Mouse (Mus musculus): Measurements from ENCODE around the gene Trpc6. TPM values are rescaled to one million over a fixed set of nuclear protein-coding genes. Genes with fewer than 3 reads are reported as not detected.

Trpc6 gene
- polyA plus RNA-seq, 1 experiment from 2014 or later = 1.1 TPM

GRCm38 (mm10) chr9:8719017-8719416 is 175.1 kb downstream of the Trpc6 start:
- Histone ChIP-seq H3K27me3 (ENCODE audit: control insufficient read depth, insufficient read depth, low read length) (no peaks in the 10 kb centered on the region), H3K36me3 (ENCODE audit: control insufficient read depth, insufficient read depth, low read length) (no peaks in the 10 kb centered on the region), H3K4me3 (ENCODE audit: low read length) (no peak overlapping the region), H3K9ac (ENCODE audit: low read depth, low read length) (no peak overlapping the region), H3K4me2 (replicated peaks; ENCODE audit: low read depth, low read length) (no peak overlapping the region), H3K27ac (ENCODE audit: low read depth, low read length) (no peak overlapping the region), H3K9me3 (ENCODE audit: control insufficient read depth, low read length) (no peaks in the 10 kb centered on the region), H3K4me1 (ENCODE audit: control insufficient read depth, insufficient read depth, low read length) (no peaks in the 10 kb centered on the region)
- 89% methylated on average over 1 of the region's 1 CpGs for WGBS
- no peak for ATAC-seq (ENCODE audit: low FRiP score, low TSS enrichment)

DNA sequence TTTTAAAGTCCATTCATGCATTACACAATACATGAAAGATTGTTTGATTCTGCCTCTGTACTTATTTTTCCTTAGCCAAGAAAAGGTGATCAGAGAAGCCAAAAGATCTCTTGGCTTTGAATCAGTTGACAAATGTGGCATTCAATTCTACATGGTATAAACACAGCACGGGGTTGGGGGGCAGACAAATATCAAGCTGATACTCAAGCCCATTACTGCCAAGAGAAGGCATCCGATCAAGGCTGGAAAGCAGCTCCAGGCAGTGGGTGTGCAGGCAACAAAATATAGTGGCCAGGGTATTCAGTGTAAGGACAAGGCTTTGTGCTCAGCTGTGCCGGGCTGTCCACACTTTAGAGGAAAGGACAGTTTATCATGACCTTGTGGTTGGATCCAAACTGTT is 185.1 kb downstream of the Trpc6 start:
- H3K4me2 ChIP-seq (replicated peaks; ENCODE audit: low read depth, low read length) = no peak overlapping the region
- H3K9me3 ChIP-seq (ENCODE audit: control insufficient read depth, low read length) = no peaks in the 10 kb centered on the region
- no peaks in the 10 kb centered on the region for H3K4me1 ChIP-seq (ENCODE audit: control insufficient read depth, insufficient read depth, low read length)
- ATAC-seq (ENCODE audit: low FRiP score, low TSS enrichment) = no peak
- H3K36me3 ChIP-seq (ENCODE audit: control insufficient read depth, insufficient read depth, low read length) = no peaks in the 10 kb centered on the region
- no peak overlapping the region for H3K27ac ChIP-seq (ENCODE audit: low read depth, low read length)
- H3K27me3 ChIP-seq (ENCODE audit: control insufficient read depth, insufficient read depth, low read length) = no peaks in the 10 kb centered on the region
- WGBS = 89% methylated on average over 3 of the region's 3 CpGs
- no peak overlapping the region for H3K9ac ChIP-seq (ENCODE audit: low read depth, low read length)
- H3K4me3 ChIP-seq (ENCODE audit: low read length) = no peak overlapping the region

Measured in kidney, embryonic 14.5 days (tissue).